Mouse (Mus musculus) bone marrow, adult 2 months (tissue): ENCODE results near the gene Abhd5. TPM values are rescaled to one million over a fixed set of nuclear protein-coding genes. Genes with fewer than 3 reads are reported as not detected.

Experiments used
- H3K27ac ChIP-seq: fragments of 200-500 bp; 2 replicates; pipeline ENCODE4 v1.5.1; 2012; ENCODE audit warnings: low read depth, mild to moderate bottlenecking, control low read depth, inconsistent platforms, low read length; ENCODE audit not compliant: control insufficient read depth, poor library complexity, insufficient read depth
- H3K4me1 ChIP-seq: fragments of 200-500 bp; 2 replicates; pipeline ENCODE4 v1.6.1; 2011; ENCODE audit warnings: low read length; ENCODE audit not compliant: control insufficient read depth, insufficient read depth
- H3K4me3 ChIP-seq: fragments of 200-500 bp; replicated peaks from 2 replicates; pipeline ENCODE3; 2011; ENCODE audit warnings: mild to moderate bottlenecking, low read depth, low read length, control low read depth; ENCODE audit not compliant: control insufficient read depth
- CTCF ChIP-seq: fragments of 200-500 bp; IDR thresholded peaks from 2 replicates; pipeline ENCODE4 v1.5.1; 2011; ENCODE audit warnings: low read length, control low read depth; ENCODE audit not compliant: control insufficient read depth, insufficient read depth
- POLR2A ChIP-seq: fragments of 200-500 bp; IDR thresholded peaks from 2 replicates; pipeline ENCODE4 v1.6.1; 2011; ENCODE audit warnings: low read depth, mild to moderate bottlenecking, control low read depth, low read length, borderline replicate concordance; ENCODE audit not compliant: control insufficient read depth
- WGBS: fragments of 180-500 bp; shearing (Covaris S2); methylation state at CpG from one replicate; pipeline ENCODE4 v1.1.7; 2018; 5-methylcytosine and 5-hydroxymethylcytosine counted together
- polyA plus RNA-seq: library from polyadenylated mRNA; stranded (reverse); fragments of >200 nt; gene quantifications from 2 replicates; pipeline ENCODE4 v1.2.4, GENCODE M21; 2011; ENCODE audit warnings: low replicate concordance; ENCODE audit not compliant: missing spikeins, insufficient read depth, insufficient read length

Abhd5 gene
- polyA plus RNA-seq, 1 experiment: 24.3 TPM

DNA sequence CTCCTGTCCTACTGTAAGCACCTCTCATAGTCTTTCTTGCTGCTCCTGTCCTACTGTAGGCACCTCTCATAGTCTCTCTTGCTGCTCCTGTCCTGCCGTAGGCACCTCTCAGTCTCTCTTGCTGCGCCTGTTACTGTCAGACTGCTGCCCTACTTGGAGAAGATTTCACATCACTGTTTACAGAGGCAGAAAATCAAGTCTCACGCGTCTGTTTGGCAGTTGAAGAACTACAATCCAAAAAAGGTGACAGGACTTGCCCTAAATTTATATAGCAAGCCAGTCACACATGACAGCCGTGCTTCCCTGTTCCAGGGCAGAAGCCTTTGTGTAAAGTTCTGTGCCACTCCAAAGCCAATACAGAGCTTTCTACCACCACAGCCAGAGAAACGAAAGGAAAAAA lies 37.0 kb upstream of the Abhd5 start:
- Histone ChIP-seq H3K4me1 (peaks cover 4% of the 10 kb centered on the region; the same call in 1 of the 2 replicates), H3K4me3 (no peak overlapping the region), H3K27ac (no peak overlapping the region)
- 90% methylated on average over 6 of the region's 6 CpGs for WGBS
- TF ChIP-seq CTCF (no peak), POLR2A (no peak)

DNA sequence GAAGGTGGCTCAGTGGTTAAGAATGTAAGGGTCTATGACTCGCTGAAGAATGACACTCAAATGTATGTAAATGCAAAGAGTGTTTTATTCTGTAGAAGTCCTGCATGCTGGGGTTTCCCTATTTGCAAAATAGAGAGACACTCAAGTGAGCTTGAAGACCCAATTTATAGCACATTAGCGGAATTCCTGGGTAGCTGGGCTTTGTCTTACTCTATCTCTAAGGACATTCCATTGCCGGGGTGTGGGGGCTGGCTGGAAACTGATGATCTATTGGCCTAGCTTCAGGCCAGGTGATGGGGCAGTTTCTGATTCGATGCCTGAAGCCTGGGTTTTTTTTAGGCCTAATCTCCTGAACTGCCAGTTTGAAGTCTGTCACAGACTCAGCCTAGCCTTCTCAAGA lies 36.5 kb upstream of the Abhd5 start:
- WGBS: 81% methylated on average over 4 of the region's 4 CpGs
- Histone ChIP-seq H3K27ac (no peak overlapping the region), H3K4me3 (no peak overlapping the region), H3K4me1 (peaks cover 4% of the 10 kb centered on the region; the same call in 1 of the 2 replicates)
- TF ChIP-seq POLR2A (no peak), CTCF (no peak)

DNA sequence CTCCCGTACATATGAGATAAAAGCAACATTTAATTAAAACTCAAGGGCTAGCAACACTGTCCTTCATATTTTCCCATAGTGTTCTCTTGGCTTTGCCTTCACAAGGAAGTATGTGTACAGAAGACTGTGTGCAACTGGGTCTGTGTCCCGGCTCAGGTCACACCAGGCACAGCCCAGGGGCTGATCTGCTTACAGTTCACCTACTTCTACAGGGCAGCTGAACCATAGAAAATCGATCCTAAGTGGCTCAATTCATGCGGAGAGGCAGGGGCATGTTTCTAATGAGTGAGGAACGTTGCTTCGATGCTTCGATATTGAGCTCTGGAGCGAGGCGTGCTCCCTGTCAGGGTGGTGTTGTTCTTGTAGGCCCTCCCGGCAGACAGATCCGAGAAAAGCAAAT lies 35.9 kb upstream of the Abhd5 start:
- TF ChIP-seq CTCF: no peak
- no peak for TF ChIP-seq POLR2A

DNA sequence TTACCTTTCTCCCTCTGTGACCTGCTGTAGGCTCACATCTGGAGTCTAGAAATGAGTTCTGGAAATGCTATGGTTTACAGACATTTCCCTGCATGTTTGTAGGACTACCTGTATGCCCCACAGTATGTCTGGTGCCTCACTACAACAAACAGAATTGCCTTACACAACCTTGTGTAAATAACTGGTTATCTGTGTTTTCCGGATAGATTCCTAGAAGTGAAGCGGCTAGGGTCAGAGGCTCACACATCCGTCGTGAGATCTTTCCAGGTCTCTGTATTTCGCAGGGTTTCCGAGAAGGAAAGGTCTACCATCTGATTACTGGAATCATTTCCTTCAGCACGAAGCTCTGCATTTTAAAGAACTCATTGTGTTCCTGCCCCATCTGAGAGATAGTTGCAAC lies 34.8 kb upstream of the Abhd5 start:
- H3K4me3 ChIP-seq: no peak overlapping the region
- WGBS: 84% methylated on average over 7 of the region's 7 CpGs

More for the DNA sequence above, 35.9 kb upstream of the Abhd5 start:
- no peak overlapping the region for H3K27ac ChIP-seq
- H3K4me3 ChIP-seq: no peak overlapping the region
- peaks cover 4% of the 10 kb centered on the region; the same call in 1 of the 2 replicates for H3K4me1 ChIP-seq
- 87% methylated on average over 11 of the region's 11 CpGs for WGBS

DNA sequence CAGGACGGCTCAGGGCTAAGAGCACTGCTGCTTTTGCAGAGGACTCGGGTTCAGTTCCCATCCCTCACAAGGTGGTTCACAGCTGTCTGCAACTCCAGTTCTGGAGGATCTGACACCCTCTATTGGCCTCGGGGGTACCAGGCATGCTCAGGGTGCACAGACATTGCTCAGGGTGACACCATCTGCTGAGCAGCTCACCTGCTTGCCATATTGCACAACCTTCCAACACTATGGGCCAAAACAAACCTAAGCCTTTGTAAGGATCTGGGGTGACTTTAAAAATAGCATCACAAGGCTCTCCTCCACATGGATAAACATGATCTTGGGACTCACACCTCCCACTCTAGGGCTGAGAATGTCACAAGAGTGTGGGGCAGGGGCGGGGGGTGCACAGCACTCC lies 30.8 kb upstream of the Abhd5 start:
- Histone ChIP-seq H3K27ac (no peak overlapping the region), H3K4me3 (no peak overlapping the region), H3K4me1 (peaks cover 4% of the 10 kb centered on the region; the same call in 1 of the 2 replicates)
- WGBS: 86% methylated on average over 4 of the region's 4 CpGs
- TF ChIP-seq POLR2A (no peak), CTCF (no peak)

More for the DNA sequence above, 34.8 kb upstream of the Abhd5 start:
- TF ChIP-seq POLR2A (no peak), CTCF (no peak)
- H3K27ac ChIP-seq: no peak overlapping the region
- peaks cover 4% of the 10 kb centered on the region; the same call in 1 of the 2 replicates for H3K4me1 ChIP-seq

DNA sequence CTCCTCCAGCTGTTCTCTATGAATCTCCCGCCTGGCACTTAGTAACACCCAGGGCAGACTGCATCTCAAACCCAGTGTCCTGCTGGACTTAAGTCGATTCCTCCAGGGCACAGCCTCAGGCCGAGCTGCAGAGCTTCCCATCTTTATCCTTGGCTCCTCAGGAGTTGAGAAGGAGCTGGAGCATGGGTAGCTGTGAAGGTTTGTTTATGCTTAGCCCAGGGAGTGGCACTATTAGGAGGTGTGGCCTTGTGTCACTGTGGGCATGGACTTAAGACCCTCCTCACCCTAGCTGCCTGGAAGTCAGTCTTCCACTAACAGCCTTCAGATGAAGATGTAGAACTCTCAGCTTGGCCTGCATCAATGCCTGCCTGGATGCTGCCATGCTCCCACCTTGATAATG lies 29.1 kb upstream of the Abhd5 start:
- TF ChIP-seq POLR2A (no peak), CTCF (no peak)
- 60% methylated on average over 3 of the region's 3 CpGs for WGBS
- Histone ChIP-seq H3K27ac (no peak overlapping the region), H3K4me1 (peaks cover 4% of the 10 kb centered on the region; the same call in 1 of the 2 replicates), H3K4me3 (no peak overlapping the region)

DNA sequence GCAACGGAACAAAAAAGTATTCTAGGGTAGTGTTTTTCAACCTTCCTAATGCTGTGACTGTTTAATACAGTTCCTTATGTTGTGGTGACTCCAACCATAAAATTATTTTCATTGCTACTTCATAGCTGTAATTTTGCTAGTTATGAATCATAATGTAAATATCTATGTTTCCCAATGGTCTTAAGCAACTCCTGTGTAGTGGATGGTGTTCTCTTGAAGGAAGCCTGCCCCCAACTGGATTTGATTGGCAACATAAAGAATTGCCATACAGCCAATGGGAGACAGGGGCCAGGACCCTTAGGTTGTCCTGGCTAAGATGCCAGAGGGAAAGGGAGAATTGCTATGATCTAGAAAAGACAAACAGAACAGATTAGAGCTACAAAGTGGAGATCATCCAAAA lies 25.4 kb upstream of the Abhd5 start:
- H3K4me1 ChIP-seq: peaks cover 3% of the 10 kb centered on the region; the same call in 1 of the 2 replicates
- WGBS: 84% methylated on average over 1 of the region's 1 CpGs
- H3K4me3 ChIP-seq: no peak overlapping the region
- TF ChIP-seq CTCF (no peak), POLR2A (no peak)
- H3K27ac ChIP-seq: no peak overlapping the region

DNA sequence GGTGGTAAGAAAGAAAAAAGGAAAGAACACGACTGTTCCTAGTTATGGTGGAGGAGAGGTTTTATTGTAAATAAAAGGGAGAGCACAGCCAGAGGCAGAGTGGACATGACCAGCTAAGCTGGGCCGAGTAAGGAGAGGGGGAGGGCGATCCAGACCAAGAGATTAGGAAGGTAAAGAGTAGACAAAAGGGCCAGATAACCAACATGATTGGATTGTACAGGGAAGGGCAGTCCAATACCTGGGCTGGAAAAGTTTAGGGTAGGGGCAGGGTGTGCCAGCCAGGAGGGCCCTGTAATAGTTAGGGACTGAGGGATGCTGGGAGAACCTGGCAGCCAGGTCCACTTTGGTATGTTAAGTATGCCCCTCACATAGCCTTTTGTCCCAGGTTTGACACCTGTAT lies 23.2 kb upstream of the Abhd5 start:
- WGBS: 68% methylated on average over 3 of the region's 3 CpGs
- no peak overlapping the region for H3K27ac ChIP-seq

DNA sequence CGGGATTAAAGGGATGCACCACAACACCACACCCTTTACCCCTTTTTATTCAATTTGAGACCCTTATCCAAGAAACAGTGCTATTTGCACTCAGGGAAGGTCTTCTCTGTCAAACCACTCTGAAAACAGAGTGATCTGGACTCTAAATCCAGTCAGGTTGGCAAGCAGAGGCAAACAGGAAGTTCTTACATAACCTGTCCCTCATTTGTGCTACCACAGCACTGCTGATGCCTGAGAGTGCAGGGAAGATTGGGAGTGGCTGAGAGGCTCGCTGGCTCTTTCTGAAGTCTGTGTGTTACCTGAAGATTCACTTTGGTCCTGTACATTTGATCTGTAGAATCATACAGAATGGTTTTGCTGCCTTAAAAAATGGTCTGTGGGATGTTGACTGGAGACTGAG lies 14.7 kb upstream of the Abhd5 start:
- peaks cover 1% of the 10 kb centered on the region; the same call in 1 of the 2 replicates for H3K4me1 ChIP-seq
- no peak overlapping the region for H3K4me3 ChIP-seq
- no peak overlapping the region for H3K27ac ChIP-seq
- 20% methylated on average over 2 of the region's 2 CpGs for WGBS
- TF ChIP-seq CTCF (no peak), POLR2A (no peak)

More for the DNA sequence above, 23.2 kb upstream of the Abhd5 start:
- H3K4me3 ChIP-seq: no peak overlapping the region
- no peak for TF ChIP-seq POLR2A
- TF ChIP-seq CTCF: no peak
- no peaks in the 10 kb centered on the region for H3K4me1 ChIP-seq
